Mouse (Mus musculus): ENCODE measurements around the gene Gins1. TPM values are rescaled to one million over a fixed set of nuclear protein-coding genes. Genes with fewer than 3 reads are reported as not detected.

Gins1 gene
- polyA plus RNA-seq, 2 experiments, result 30.8 to 43.0 TPM

DNA sequence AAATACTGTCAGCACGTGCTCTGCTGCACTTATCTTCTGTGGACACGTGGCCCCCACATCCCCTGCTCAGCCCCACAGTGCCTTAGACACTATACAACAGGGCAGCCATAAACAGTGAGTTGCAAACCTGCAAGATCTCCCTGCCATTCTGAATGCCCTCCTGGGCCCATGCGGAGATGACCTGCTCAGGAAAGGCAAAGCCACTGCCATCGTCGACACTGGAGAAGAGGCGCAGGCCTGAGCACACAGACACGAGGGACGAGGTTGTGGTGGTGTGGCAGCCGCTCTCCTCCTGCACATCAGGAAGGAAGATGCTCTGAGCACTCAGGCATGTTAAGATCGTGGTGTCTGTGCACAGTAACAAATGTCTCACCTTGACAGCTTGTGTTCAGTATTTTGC, 60.8 kb downstream of the Gins1 start:
- H3K4me2 ChIP-seq (replicated peaks; ENCODE audit: low read depth, low read length, severe bottlenecking), result no peak overlapping the region
- no peak overlapping the region for H3K27ac ChIP-seq (replicated peaks; ENCODE audit: low read depth, low read length)
- H3K36me3 ChIP-seq (ENCODE audit: control insufficient read depth, insufficient read depth, low read length), result peaks cover 10% of the 10 kb centered on the region
- no peak for DNase-seq (ENCODE audit: low spot score)
- H3K9ac ChIP-seq (ENCODE audit: low read depth, low read length, severe bottlenecking), result no peak overlapping the region
- H3K9me3 ChIP-seq (ENCODE audit: control insufficient read depth, low read length), result no peaks in the 10 kb centered on the region
- H3K4me3 ChIP-seq (replicated peaks; ENCODE audit: low read length), result no peak overlapping the region
- no peaks in the 10 kb centered on the region for H3K4me1 ChIP-seq (ENCODE audit: control insufficient read depth, insufficient read depth, low read length)
- no peak for ATAC-seq (ENCODE audit: low FRiP score, low read depth)
- WGBS, result 90% methylated on average over 10 of the region's 10 CpGs
- TF ChIP-seq POLR2A (IDR thresholded peaks at IDR 0.05; ENCODE audit: borderline replicate concordance, extremely low read depth, insufficient read depth, insufficient read length), result no peak
- H3K27me3 ChIP-seq (ENCODE audit: control insufficient read depth, insufficient read depth, low read length), result no peaks in the 10 kb centered on the region

DNA sequence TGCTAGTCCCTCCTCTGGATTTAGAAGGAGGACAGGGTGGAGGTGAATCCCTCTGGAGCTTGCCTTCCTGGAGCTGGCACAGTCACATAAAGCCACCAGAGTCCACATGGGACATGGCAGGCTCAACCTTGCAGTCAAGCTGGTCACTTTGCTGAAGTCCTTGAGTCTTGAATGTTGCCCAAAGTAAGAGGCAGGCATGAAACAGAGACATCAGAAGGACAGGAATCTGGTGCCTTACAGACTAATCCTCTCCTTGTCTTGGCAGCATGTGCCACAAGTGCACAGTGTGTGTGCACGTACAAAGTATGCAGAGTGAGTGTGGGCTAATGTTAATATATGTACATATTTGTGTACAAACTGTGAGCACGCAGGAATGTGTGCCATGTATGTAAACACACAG, 62.3 kb downstream of the Gins1 start:
- 90% methylated on average over 2 of the region's 2 CpGs for WGBS
- no peaks in the 10 kb centered on the region for H3K9me3 ChIP-seq (ENCODE audit: control insufficient read depth, low read length)
- H3K27me3 ChIP-seq (ENCODE audit: control insufficient read depth, insufficient read depth, low read length), result no peaks in the 10 kb centered on the region
- H3K9ac ChIP-seq (ENCODE audit: low read depth, low read length, severe bottlenecking), result no peak overlapping the region
- no peak for TF ChIP-seq POLR2A (IDR thresholded peaks at IDR 0.05; ENCODE audit: borderline replicate concordance, extremely low read depth, insufficient read depth, insufficient read length)
- no peak overlapping the region for H3K4me3 ChIP-seq (replicated peaks; ENCODE audit: low read length)
- H3K4me1 ChIP-seq (ENCODE audit: control insufficient read depth, insufficient read depth, low read length), result no peaks in the 10 kb centered on the region
- no peak overlapping the region for H3K4me2 ChIP-seq (replicated peaks; ENCODE audit: low read depth, low read length, severe bottlenecking)
- ATAC-seq (ENCODE audit: low FRiP score, low read depth), result no peak
- no peak for DNase-seq (ENCODE audit: low spot score)
- H3K27ac ChIP-seq (replicated peaks; ENCODE audit: low read depth, low read length), result no peak overlapping the region
- peaks cover 15% of the 10 kb centered on the region for H3K36me3 ChIP-seq (ENCODE audit: control insufficient read depth, insufficient read depth, low read length)

DNA sequence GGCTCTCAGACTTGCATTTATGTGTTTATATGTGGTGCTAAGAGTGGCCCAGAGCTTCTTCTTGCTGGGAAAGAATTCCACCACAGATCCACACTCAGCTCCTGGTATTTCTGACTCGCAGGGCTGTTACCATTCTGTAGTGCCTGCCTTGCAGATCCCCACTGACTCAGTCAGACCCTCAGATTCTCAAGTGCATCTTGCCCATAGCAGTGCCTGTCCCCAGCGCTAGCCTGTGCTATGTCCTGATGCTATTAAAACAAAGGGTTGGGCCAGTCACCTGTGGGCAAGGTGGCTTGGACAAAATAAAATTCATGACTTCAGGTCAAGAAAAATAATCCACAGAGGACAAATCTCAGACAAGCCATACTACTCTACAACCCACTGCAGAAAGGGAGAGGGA, 64.0 kb downstream of the Gins1 start:
- no peak overlapping the region for H3K4me3 ChIP-seq (replicated peaks; ENCODE audit: low read length)
- peaks cover 23% of the 10 kb centered on the region for H3K36me3 ChIP-seq (ENCODE audit: control insufficient read depth, insufficient read depth, low read length)
- no peaks in the 10 kb centered on the region for H3K4me1 ChIP-seq (ENCODE audit: control insufficient read depth, insufficient read depth, low read length)
- no peaks in the 10 kb centered on the region for H3K9me3 ChIP-seq (ENCODE audit: control insufficient read depth, low read length)
- no peak overlapping the region for H3K4me2 ChIP-seq (replicated peaks; ENCODE audit: low read depth, low read length, severe bottlenecking)
- no peaks in the 10 kb centered on the region for H3K27me3 ChIP-seq (ENCODE audit: control insufficient read depth, insufficient read depth, low read length)
- 95% methylated on average over 2 of the region's 2 CpGs for WGBS
- H3K9ac ChIP-seq (ENCODE audit: low read depth, low read length, severe bottlenecking), result no peak overlapping the region
- DNase-seq (ENCODE audit: low spot score), result no peak
- no peak overlapping the region for H3K27ac ChIP-seq (replicated peaks; ENCODE audit: low read depth, low read length)
- no peak for TF ChIP-seq POLR2A (IDR thresholded peaks at IDR 0.05; ENCODE audit: borderline replicate concordance, extremely low read depth, insufficient read depth, insufficient read length)
- no peak for ATAC-seq (ENCODE audit: low FRiP score, low read depth)

DNA sequence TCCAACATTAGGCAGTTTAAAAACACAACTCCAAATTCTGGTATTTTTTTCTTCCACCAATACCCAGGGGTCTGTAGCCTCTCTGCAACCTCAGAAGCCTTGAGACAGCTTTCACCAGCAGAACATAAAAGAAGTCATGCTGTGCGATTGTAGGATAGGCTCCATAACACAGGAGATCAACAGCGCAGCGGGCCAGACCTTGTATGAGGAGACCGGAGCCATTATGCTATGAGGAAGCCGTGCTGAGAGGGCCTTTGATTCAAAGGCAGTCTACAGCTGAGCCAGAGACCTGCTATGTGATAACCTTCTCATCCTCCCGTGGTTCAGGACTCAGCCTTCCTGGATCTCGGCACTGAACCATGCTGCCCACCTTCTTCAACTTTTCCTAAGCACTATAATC, 66.7 kb downstream of the Gins1 start:
- Histone ChIP-seq H3K4me1 (ENCODE audit: control insufficient read depth, insufficient read depth, low read length) (no peaks in the 10 kb centered on the region), H3K9ac (ENCODE audit: low read depth, low read length, severe bottlenecking) (no peak overlapping the region), H3K27ac (replicated peaks; ENCODE audit: low read depth, low read length) (no peak overlapping the region), H3K27me3 (ENCODE audit: control insufficient read depth, insufficient read depth, low read length) (no peaks in the 10 kb centered on the region), H3K4me2 (replicated peaks; ENCODE audit: low read depth, low read length, severe bottlenecking) (no peak overlapping the region), H3K4me3 (replicated peaks; ENCODE audit: low read length) (no peak overlapping the region), H3K9me3 (ENCODE audit: control insufficient read depth, low read length) (no peaks in the 10 kb centered on the region), H3K36me3 (ENCODE audit: control insufficient read depth, insufficient read depth, low read length) (peaks cover 28% of the 10 kb centered on the region)
- no peak for TF ChIP-seq POLR2A (IDR thresholded peaks at IDR 0.05; ENCODE audit: borderline replicate concordance, extremely low read depth, insufficient read depth, insufficient read length)
- DNase-seq (ENCODE audit: low spot score) (no peak), ATAC-seq (ENCODE audit: low FRiP score, low read depth) (no peak)
- 91% methylated on average over 7 of the region's 7 CpGs for WGBS

DNA sequence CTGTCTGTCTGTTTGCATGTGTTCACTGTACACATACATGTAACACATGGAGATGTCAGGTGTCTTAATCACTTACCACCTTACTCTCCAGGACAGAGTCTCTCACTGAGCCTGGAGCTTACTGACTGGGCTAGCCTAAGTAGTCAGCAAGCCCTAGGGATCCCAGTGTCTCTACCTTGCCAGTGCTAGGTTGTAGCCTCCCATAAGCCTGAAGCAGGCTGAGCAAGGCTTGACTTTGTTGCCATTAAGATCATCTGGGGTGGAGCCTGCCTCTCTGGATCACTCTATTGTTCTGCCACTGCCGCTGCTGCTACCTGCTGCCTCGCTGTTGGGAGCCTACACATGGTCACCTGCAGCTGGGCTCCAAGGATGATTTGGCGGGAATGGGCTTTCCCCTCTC, 67.5 kb downstream of the Gins1 start:
- H3K4me2 ChIP-seq (replicated peaks; ENCODE audit: low read depth, low read length, severe bottlenecking), result no peak overlapping the region
- ATAC-seq (ENCODE audit: low FRiP score, low read depth) (no peak), DNase-seq (ENCODE audit: low spot score) (no peak)
- H3K9ac ChIP-seq (ENCODE audit: low read depth, low read length, severe bottlenecking), result no peak overlapping the region
- H3K9me3 ChIP-seq (ENCODE audit: control insufficient read depth, low read length), result no peaks in the 10 kb centered on the region
- no peak overlapping the region for H3K4me3 ChIP-seq (replicated peaks; ENCODE audit: low read length)
- no peak for TF ChIP-seq POLR2A (IDR thresholded peaks at IDR 0.05; ENCODE audit: borderline replicate concordance, extremely low read depth, insufficient read depth, insufficient read length)
- no peaks in the 10 kb centered on the region for H3K4me1 ChIP-seq (ENCODE audit: control insufficient read depth, insufficient read depth, low read length)
- no peak overlapping the region for H3K27ac ChIP-seq (replicated peaks; ENCODE audit: low read depth, low read length)
- H3K36me3 ChIP-seq (ENCODE audit: control insufficient read depth, insufficient read depth, low read length), result peaks cover 28% of the 10 kb centered on the region
- H3K27me3 ChIP-seq (ENCODE audit: control insufficient read depth, insufficient read depth, low read length), result no peaks in the 10 kb centered on the region
- WGBS, result 100% methylated on average over 3 of the region's 3 CpGs

Measured in limb, embryonic 14.5 days (tissue).